Mouse (Mus musculus) midbrain, embryonic 16.5 days (tissue): Measurements from ENCODE around the gene Rtkn2. TPM values are rescaled to one million over a fixed set of nuclear protein-coding genes. Genes with fewer than 3 reads are reported as not detected.

Experiments used
- ATAC-seq: fragments of 200-750 bp; cut with Nextera tagmentation; 2 replicates; pipeline ENCODE4 v1.8.0; 2017; ENCODE audit warnings: moderate TSS enrichment
- H3K27ac ChIP-seq: fragments of 300-500 bp; sonication (generic); 2 replicates; pipeline ENCODE4 v1.5.1; 2014; ENCODE audit warnings: mild to moderate bottlenecking, low read length, mixed read lengths
- H3K27me3 ChIP-seq: fragments of 300-500 bp; sonication (generic); 2 replicates; pipeline ENCODE4 v1.6.1; 2014; ENCODE audit warnings: low read depth, low read length, mixed read lengths; ENCODE audit not compliant: control insufficient read depth, insufficient read depth
- H3K36me3 ChIP-seq: fragments of 300-500 bp; sonication (generic); 2 replicates; pipeline ENCODE4 v1.6.1; 2014; ENCODE audit warnings: mild to moderate bottlenecking, low read length, moderate library complexity, mixed read lengths; ENCODE audit not compliant: control insufficient read depth, insufficient read depth
- H3K4me1 ChIP-seq: fragments of 300-500 bp; sonication (generic); 2 replicates; pipeline ENCODE4 v1.6.1; 2014; ENCODE audit warnings: mild to moderate bottlenecking, low read length, mixed read lengths; ENCODE audit not compliant: control insufficient read depth, insufficient read depth
- H3K4me2 ChIP-seq: fragments of 300-500 bp; sonication (generic); 2 replicates; pipeline ENCODE4 v1.6.1; 2014; ENCODE audit warnings: mild to moderate bottlenecking, low read length, mixed read lengths
- H3K4me3 ChIP-seq: fragments of 300-500 bp; sonication (generic); 2 replicates; pipeline ENCODE4 v1.5.1; 2014; ENCODE audit warnings: low read depth, mild to moderate bottlenecking, low read length, moderate library complexity, mixed read lengths
- H3K9ac ChIP-seq: fragments of 300-500 bp; sonication (generic); 2 replicates; pipeline ENCODE4 v1.6.1; 2014; ENCODE audit warnings: low read depth, low read length, mixed read lengths
- H3K9me3 ChIP-seq: fragments of 300-500 bp; sonication (generic); replicated peaks from 2 replicates; pipeline ENCODE4 v1.6.1; 2014; ENCODE audit warnings: mild to moderate bottlenecking, low read length, mixed read lengths; ENCODE audit not compliant: control insufficient read depth, poor library complexity, severe bottlenecking
- WGBS: fragments of 180-500 bp; shearing (Covaris S2); extraction: QIAGEN DNeasy Blood & Tissue Kit; methylation state at CpG from one replicate; pipeline ENCODE4 v1.1.7; 2014; 5-methylcytosine and 5-hydroxymethylcytosine counted together
- polyA plus RNA-seq: library from polyadenylated mRNA; unstranded; fragments of >200 nt; fragmentation: Nextera tagmentation; extraction: Ambion mirVana; gene quantifications from 2 replicates; pipeline ENCODE4 v1.2.1, GENCODE M21; 2015

Rtkn2 gene
- polyA plus RNA-seq, 1 experiment from 2014 or later = 3.0 TPM

GRCm38 (mm10) chr10:68005404-68005803, 26.0 kb downstream of the Rtkn2 start:
- Histone ChIP-seq H3K4me1 (no peaks in the 10 kb centered on the region), H3K27me3 (no peaks in the 10 kb centered on the region), H3K4me3 (no peak overlapping the region), H3K4me2 (no peak overlapping the region), H3K9ac (no peak overlapping the region), H3K27ac (no peak overlapping the region), H3K9me3 (no peaks in the 10 kb centered on the region), H3K36me3 (no peaks in the 10 kb centered on the region)
- WGBS = 90% methylated on average over 17 of the region's 17 CpGs
- ATAC-seq = no peak

DNA sequence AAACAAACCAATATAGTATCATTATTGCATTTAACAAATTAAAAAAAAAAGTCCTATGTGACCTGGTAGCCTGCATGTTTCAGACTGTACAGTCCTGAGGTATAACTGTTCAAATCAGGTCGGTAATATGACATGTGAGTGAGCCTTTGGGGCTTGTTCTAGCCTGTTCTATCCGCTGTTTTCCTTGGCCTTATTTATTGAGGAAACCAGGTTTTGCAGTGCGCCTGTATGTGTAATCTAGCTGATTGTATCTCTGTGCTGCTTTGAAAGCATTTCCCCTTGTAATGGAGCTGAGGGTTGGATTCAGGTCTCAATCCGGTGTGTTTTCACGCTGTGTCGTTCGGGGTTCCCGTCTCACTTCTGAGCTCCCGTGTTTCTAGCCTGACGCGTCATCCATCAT, 27.1 kb downstream of the Rtkn2 start:
- H3K27ac ChIP-seq = no peak overlapping the region
- H3K4me2 ChIP-seq = no peak overlapping the region
- H3K9ac ChIP-seq = no peak overlapping the region
- no peaks in the 10 kb centered on the region for H3K9me3 ChIP-seq
- H3K27me3 ChIP-seq = no peaks in the 10 kb centered on the region
- H3K4me1 ChIP-seq = no peaks in the 10 kb centered on the region
- H3K4me3 ChIP-seq = no peak overlapping the region
- no peaks in the 10 kb centered on the region for H3K36me3 ChIP-seq
- 85% methylated on average over 11 of the region's 11 CpGs for WGBS
- no peak for ATAC-seq

GRCm38 (mm10) chr10:68007103-68007502, 27.7 kb downstream of the Rtkn2 start:
- Histone ChIP-seq H3K36me3 (no peaks in the 10 kb centered on the region), H3K4me3 (no peak overlapping the region), H3K9ac (no peak overlapping the region), H3K4me2 (no peak overlapping the region), H3K27me3 (no peaks in the 10 kb centered on the region), H3K27ac (no peak overlapping the region), H3K4me1 (no peaks in the 10 kb centered on the region), H3K9me3 (no peaks in the 10 kb centered on the region)
- no peak for ATAC-seq
- over 99% methylated on average over 6 of the region's 6 CpGs for WGBS

DNA sequence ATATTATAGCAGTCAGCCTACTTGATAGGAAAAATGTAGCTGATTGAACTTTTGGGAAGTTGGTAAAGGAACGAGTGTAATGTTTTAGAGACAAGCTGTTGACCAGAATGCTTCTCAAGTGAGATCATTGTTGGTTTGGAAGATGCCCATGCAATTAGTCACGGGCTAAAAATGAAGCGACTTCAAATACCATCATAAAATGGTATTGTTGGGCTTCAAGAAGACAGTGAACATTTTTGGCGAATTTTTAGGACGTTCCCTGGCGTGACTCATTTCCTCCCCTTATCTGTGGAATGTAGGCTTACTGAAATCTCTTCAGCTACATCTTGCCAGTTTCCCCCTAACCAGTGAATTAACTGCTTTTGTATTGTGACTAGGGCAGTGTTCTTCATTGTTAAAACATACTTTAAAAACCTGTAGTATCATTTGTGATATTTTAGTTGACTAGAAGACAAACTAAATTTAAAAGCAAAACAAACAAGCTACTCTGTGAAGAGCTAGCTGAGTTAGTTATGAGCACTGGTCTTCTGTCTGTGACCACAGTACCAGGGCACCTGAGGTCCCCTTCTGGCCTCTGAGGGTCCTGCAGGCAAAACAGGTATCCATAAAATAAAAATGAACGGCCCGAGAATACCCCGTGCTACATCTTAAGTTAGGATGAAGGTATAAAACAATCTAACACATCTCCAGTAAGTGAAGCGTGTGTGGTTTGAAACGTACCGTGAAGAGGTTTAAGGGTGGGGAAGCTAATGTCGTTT, 29.0 kb downstream of the Rtkn2 start:
- Histone ChIP-seq H3K27ac (no peak overlapping the region), H3K4me2 (no peak overlapping the region), H3K9me3 (no peaks in the 10 kb centered on the region), H3K27me3 (no peaks in the 10 kb centered on the region), H3K36me3 (no peaks in the 10 kb centered on the region), H3K9ac (no peak overlapping the region), H3K4me1 (no peaks in the 10 kb centered on the region), H3K4me3 (no peak overlapping the region)
- WGBS = 88% methylated on average over 13 of the region's 13 CpGs
- ATAC-seq = no peak

- Histone ChIP-seq H3K9me3 (no peaks in the 10 kb centered on the region), H3K27me3 (no peaks in the 10 kb centered on the region), H3K9ac (no peak overlapping the region), H3K4me1 (no peaks in the 10 kb centered on the region), H3K27ac (no peak overlapping the region), H3K4me3 (no peak overlapping the region), H3K36me3 (no peaks in the 10 kb centered on the region), H3K4me2 (no peak overlapping the region)
- 93% methylated on average over 9 of the region's 9 CpGs for WGBS
- no peak for ATAC-seq
Measured at GRCm38 (mm10) chr10:68009301-68009700, 29.9 kb downstream of the Rtkn2 start.

DNA sequence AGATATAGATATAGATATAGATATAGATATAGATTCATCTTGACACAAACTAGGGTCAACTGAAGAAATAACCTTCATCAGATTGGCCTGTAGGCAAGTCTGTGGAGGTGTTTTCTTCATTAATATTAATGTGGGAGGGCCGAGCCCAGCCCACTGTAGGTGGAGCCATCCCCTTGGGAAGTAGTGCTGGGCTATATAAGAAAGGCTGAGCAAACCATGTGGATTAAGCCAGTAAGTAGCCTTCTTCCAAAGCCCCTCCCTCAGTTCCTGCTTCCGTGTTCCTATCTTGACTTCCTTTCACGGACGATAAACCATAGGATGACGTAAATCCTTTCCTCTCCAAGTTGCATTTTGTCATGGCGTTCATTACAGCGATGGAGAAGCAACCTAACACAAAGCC, 30.5 kb downstream of the Rtkn2 start:
- Histone ChIP-seq H3K9me3 (no peaks in the 10 kb centered on the region), H3K27ac (no peak overlapping the region), H3K9ac (no peak overlapping the region), H3K27me3 (no peaks in the 10 kb centered on the region), H3K36me3 (no peaks in the 10 kb centered on the region), H3K4me2 (no peak overlapping the region), H3K4me1 (no peaks in the 10 kb centered on the region), H3K4me3 (no peak overlapping the region)
- no peak for ATAC-seq
- WGBS = 98% methylated on average over 7 of the region's 7 CpGs

DNA sequence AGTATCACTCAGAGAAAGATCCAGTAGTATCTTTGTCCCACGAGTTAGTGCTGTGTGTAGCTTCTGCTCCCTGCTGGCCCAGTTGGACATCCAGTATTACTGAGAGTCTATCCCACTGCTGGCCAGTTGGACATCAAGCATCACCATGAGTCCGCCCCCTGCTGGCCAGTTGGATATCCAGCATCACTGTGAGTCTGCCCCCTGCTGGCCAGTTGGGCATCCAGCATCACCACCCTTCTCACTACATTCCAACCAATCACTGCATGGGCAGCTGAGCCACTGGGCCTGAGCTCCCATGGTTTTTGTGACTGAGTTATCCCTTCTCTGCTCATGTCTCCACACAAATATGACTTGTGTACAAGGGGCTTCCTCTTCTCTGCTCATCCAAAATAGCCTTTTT, 33.8 kb downstream of the Rtkn2 start:
- no peak overlapping the region for H3K4me3 ChIP-seq
- no peaks in the 10 kb centered on the region for H3K36me3 ChIP-seq
- H3K27ac ChIP-seq = no peak overlapping the region
- H3K4me2 ChIP-seq = no peak overlapping the region
- ATAC-seq = no peak
- H3K9ac ChIP-seq = no peak overlapping the region
- H3K27me3 ChIP-seq = no peaks in the 10 kb centered on the region
- no peaks in the 10 kb centered on the region for H3K9me3 ChIP-seq
- 86% methylated on average over 2 of the region's 2 CpGs for WGBS
- H3K4me1 ChIP-seq = no peaks in the 10 kb centered on the region

- H3K4me3 ChIP-seq = no peak overlapping the region
- no peak overlapping the region for H3K9ac ChIP-seq
- 93% methylated on average over 2 of the region's 2 CpGs for WGBS
- no peak overlapping the region for H3K27ac ChIP-seq
- ATAC-seq = no peak
- no peaks in the 10 kb centered on the region for H3K27me3 ChIP-seq
- no peak overlapping the region for H3K4me2 ChIP-seq
- no peaks in the 10 kb centered on the region for H3K9me3 ChIP-seq
- H3K4me1 ChIP-seq = no peaks in the 10 kb centered on the region
- H3K36me3 ChIP-seq = no peaks in the 10 kb centered on the region
Measured at GRCm38 (mm10) chr10:68020755-68021154, 41.4 kb downstream of the Rtkn2 start.

GRCm38 (mm10) chr10:68025660-68026059, 46.3 kb downstream of the Rtkn2 start:
- WGBS = 66% methylated on average over 3 of the region's 3 CpGs
- Histone ChIP-seq H3K36me3 (no peaks in the 10 kb centered on the region), H3K9ac (no peak overlapping the region), H3K27me3 (no peaks in the 10 kb centered on the region), H3K4me2 (no peak overlapping the region), H3K4me1 (no peaks in the 10 kb centered on the region; the same call in 1 of the 2 replicates), H3K27ac (no peak overlapping the region), H3K9me3 (no peaks in the 10 kb centered on the region), H3K4me3 (no peak overlapping the region)
- no peak for ATAC-seq
